Mouse (Mus musculus) embryonic facial prominence, embryonic 11.5 days (tissue): ENCODE data around the gene Hoxb1. TPM values are rescaled to one million over a fixed set of nuclear protein-coding genes. Genes with fewer than 3 reads are reported as not detected.

Experiments
- ATAC-seq: fragments of 200-750 bp; cut with Nextera tagmentation; replicated peaks from 2 replicates; pipeline ENCODE4 v1.8.0; 2017; ENCODE audit warnings: low read depth; ENCODE audit not compliant: insufficient number of reproducible peaks, low FRiP score, low TSS enrichment
- DNase-seq: peaks from one replicate; pipeline ENCODE4 v3.0.0-alpha.2; 2015; ENCODE audit warnings: low spot score
- H3K27ac ChIP-seq: fragments of 300-500 bp; sonication (generic); replicated peaks from 2 replicates; pipeline ENCODE4 v1.5.1; 2014; ENCODE audit warnings: mild to moderate bottlenecking, low read depth, low read length, control low read depth
- H3K27me3 ChIP-seq: fragments of 300-500 bp; sonication (generic); 2 replicates; pipeline ENCODE4 v1.6.1; 2014; ENCODE audit warnings: mild to moderate bottlenecking, low read length, moderate library complexity, mixed read lengths; ENCODE audit not compliant: control insufficient read depth, insufficient read depth
- H3K36me3 ChIP-seq: fragments of 300-500 bp; sonication (generic); replicated peaks from 2 replicates; pipeline ENCODE4 v1.6.1; 2014; ENCODE audit warnings: low read depth, mild to moderate bottlenecking, low read length, moderate library complexity, mixed read lengths; ENCODE audit not compliant: control insufficient read depth, insufficient read depth
- H3K4me1 ChIP-seq: fragments of 300-500 bp; sonication (generic); 2 replicates; pipeline ENCODE4 v1.6.1; 2014; ENCODE audit warnings: low read length, mixed read lengths; ENCODE audit not compliant: control insufficient read depth, insufficient read depth
- H3K4me2 ChIP-seq: fragments of 300-500 bp; sonication (generic); 2 replicates; pipeline ENCODE4 v1.6.1; 2014; ENCODE audit warnings: low read depth, mild to moderate bottlenecking, control low read depth, low read length, moderate library complexity
- H3K4me3 ChIP-seq: fragments of 300-500 bp; sonication (generic); 2 replicates; pipeline ENCODE4 v1.5.1; 2014; ENCODE audit warnings: low read depth, low read length, control low read depth
- H3K9ac ChIP-seq: fragments of 300-500 bp; sonication (generic); replicated peaks from 2 replicates; pipeline ENCODE4 v1.6.1; 2014; ENCODE audit warnings: mild to moderate bottlenecking, control low read depth, low read length
- H3K9me3 ChIP-seq: fragments of 300-500 bp; sonication (generic); replicated peaks from 2 replicates; pipeline ENCODE4 v1.6.1; 2016; ENCODE audit warnings: mild to moderate bottlenecking, low read length, inconsistent platforms, mixed read lengths; ENCODE audit not compliant: control insufficient read depth
- WGBS: fragments of 180-500 bp; shearing (Covaris S2); extraction: QIAGEN DNeasy Blood & Tissue Kit; methylation state at CpG from one replicate; pipeline ENCODE4 v1.1.7; 2014; 5-methylcytosine and 5-hydroxymethylcytosine counted together
- polyA plus RNA-seq: library from polyadenylated mRNA; unstranded; fragments of >200 nt; fragmentation: Nextera tagmentation; extraction: Ambion mirVana; gene quantifications from 2 replicates; pipeline ENCODE4 v1.2.1, GENCODE M21; 2014

Gene Hoxb1
- polyA plus RNA-seq: 0.26 and 0.97 TPM in 2 replicates

DNA sequence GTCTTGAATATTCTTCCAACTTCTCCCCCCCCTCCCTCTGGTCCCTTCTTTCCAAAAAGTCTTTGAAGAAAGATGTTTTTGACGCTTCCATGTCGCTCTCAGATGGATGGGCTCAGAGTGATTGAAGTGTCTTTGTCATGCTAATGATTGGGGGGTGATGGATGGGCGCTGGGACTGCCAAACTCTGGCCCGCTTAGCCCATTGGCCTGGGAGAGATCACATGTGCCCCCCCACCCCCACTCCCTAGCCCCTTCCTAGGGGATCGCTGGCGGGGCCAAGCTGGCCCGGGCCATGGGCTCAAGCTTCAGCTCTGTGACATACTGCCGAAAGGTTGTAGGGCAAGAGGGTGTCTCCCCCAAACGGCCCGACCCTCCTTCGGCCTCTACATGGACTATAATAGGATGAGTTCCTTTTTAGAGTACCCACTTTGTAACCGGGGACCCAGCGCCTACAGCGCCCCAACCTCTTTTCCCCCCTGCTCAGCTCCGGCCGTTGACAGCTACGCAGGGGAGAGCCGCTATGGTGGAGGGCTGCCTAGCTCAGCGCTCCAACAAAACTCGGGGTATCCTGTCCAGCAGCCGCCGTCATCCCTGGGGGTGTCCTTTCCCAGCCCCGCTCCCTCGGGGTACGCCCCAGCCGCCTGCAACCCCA is at the start of gene Hoxb1:
Hoxb1 (plus strand) TSS at position 312 of the 651 bp plus-strand sequence.
- Histone ChIP-seq H3K4me2 (no peak within 1 kb of the TSS), H3K9me3 (no peaks in the 10 kb centered on the region), H3K36me3 (no peaks in the 10 kb centered on the region), H3K27me3 (peaks cover 79% of the 10 kb centered on the region), H3K4me1 (no peaks in the 10 kb centered on the region), H3K4me3 (no peak within 1 kb of the TSS), H3K27ac (no peak within 1 kb of the TSS), H3K9ac (no peak within 1 kb of the TSS)
- ATAC-seq (peak; percentile 34; the same call in 1 of the 2 replicates), DNase-seq (no peak)
- WGBS: 2% methylated on average over 26 of the region's 26 CpGs

GRCm38 (mm10) chr11:96316696-96317607 is 48.6 kb upstream of the Hoxb1 start:
- 7% methylated on average over 18 of the region's 18 CpGs for WGBS

DNA sequence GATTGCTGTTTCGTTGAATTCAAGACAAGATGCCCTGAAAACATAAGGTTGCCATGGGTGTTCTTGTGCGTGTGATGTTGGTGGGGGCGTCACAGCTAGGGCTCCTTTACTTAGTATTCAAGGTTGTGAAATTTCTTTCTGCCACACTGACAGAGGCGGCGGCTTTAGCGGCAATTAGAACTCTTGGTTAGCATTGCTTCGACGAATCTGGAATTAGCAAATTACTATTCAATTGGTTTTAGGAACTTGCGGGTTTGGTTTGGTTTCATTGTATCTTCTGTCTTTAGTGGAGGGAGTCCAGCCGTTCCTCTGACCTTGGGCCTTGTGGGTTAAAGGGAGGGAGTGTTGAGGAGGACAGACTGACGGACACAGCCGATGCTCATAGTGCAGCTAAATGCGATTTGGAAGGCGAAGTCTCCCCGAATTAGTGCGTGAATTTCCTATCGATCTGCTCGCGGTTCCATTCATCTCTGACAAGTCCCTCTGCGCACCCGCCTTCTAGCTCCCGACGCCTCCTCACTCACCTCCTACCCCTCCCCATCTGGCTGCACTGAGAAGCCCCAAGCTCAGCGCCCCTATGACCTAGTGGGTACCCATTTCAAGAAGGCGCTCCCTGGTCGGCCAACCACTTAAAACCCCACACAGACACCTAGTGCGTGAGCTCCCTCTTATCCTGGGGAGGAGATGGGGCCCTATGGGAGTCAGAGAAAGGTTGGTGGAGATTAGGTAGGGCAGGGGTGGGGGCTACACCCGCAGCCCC is 47.8 kb upstream of the Hoxb1 start, which contains the start of gene Hoxb4:
Hoxb4 (plus strand) TSS at position 660 of the 760 bp plus-strand sequence.
- Histone ChIP-seq H3K4me3 (peak within 1 kb of the TSS; percentile 31), H3K36me3 (no peaks in the 10 kb centered on the region), H3K9ac (peak within 1 kb of the TSS; percentile 44; the same call in 1 of the 2 replicates), H3K27me3 (peaks cover 94% of the 10 kb centered on the region), H3K27ac (no peak within 1 kb of the TSS), H3K4me2 (peak within 1 kb of the TSS; percentile 36), H3K4me1 (no peaks in the 10 kb centered on the region; the same call in none of the 2 replicates), H3K9me3 (no peaks in the 10 kb centered on the region)
- DNase-seq: no peak
- no peak for ATAC-seq
- WGBS: 2% methylated on average over 28 of the region's 28 CpGs

More at GRCm38 (mm10) chr11:96316696-96317607, 48.6 kb upstream of the Hoxb1 start:
- DNase-seq: no peak
- H3K9ac ChIP-seq: no peak overlapping the region
- no peaks in the 10 kb centered on the region for H3K9me3 ChIP-seq
- H3K4me2 ChIP-seq: no peak overlapping the region
- H3K36me3 ChIP-seq: no peaks in the 10 kb centered on the region
- no peak overlapping the region for H3K27ac ChIP-seq
- peaks cover 94% of the 10 kb centered on the region for H3K27me3 ChIP-seq
- H3K4me1 ChIP-seq: no peaks in the 10 kb centered on the region; the same call in none of the 2 replicates
- H3K4me3 ChIP-seq: no peak overlapping the region
- no peak for ATAC-seq

GRCm38 (mm10) chr11:96318368-96319070 is 47.0 kb upstream of the Hoxb1 start:
- Histone ChIP-seq H3K36me3 (no peaks in the 10 kb centered on the region), H3K9ac (peak overlapping the region; percentile 44; the same call in 1 of the 2 replicates), H3K27me3 (peaks cover 91% of the 10 kb centered on the region), H3K27ac (no peak overlapping the region), H3K9me3 (no peaks in the 10 kb centered on the region), H3K4me3 (peak overlapping the region; percentile 31), H3K4me2 (peak overlapping the region; percentile 36), H3K4me1 (no peaks in the 10 kb centered on the region; the same call in none of the 2 replicates)
- DNase-seq (peak; percentile 76), ATAC-seq (0 out of 2 replicates have a peak, but pooled peaks have one; percentile 34)
- under 1% methylated on average over 35 of the region's 45 CpGs for WGBS

GRCm38 (mm10) chr11:96319071-96319902 is 46.3 kb upstream of the Hoxb1 start:
- WGBS: 0% methylated on average over 24 of the region's 34 CpGs
- Histone ChIP-seq H3K27me3 (peaks cover 91% of the 10 kb centered on the region), H3K4me1 (no peaks in the 10 kb centered on the region; the same call in none of the 2 replicates), H3K9me3 (no peaks in the 10 kb centered on the region), H3K4me3 (peak overlapping the region; percentile 31), H3K9ac (peak overlapping the region; percentile 44; the same call in 1 of the 2 replicates), H3K4me2 (peak overlapping the region; percentile 36), H3K36me3 (no peaks in the 10 kb centered on the region), H3K27ac (no peak overlapping the region)
- DNase-seq (no peak), ATAC-seq (no peak)

DNA sequence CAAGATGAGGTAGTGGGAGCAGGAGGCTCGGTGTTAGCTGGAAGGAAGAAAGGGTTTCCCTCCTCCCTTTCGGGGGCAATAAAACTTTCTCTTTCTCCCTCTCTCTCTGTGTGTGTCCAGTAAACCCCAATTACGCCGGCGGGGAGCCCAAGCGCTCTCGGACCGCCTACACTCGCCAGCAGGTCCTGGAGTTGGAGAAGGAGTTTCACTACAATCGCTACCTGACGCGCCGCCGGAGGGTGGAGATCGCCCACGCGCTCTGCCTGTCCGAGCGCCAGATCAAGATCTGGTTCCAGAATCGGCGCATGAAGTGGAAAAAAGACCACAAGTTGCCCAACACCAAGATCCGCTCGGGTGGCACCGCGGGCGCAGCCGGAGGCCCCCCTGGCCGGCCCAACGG is 45.6 kb upstream of the Hoxb1 start:
- no peak for DNase-seq
- Histone ChIP-seq H3K9me3 (no peaks in the 10 kb centered on the region), H3K27ac (no peak overlapping the region), H3K4me1 (no peaks in the 10 kb centered on the region; the same call in 1 of the 2 replicates), H3K4me2 (no peak overlapping the region), H3K9ac (no peak overlapping the region), H3K36me3 (no peaks in the 10 kb centered on the region), H3K27me3 (peaks cover 88% of the 10 kb centered on the region), H3K4me3 (0 out of 2 replicates have a peak overlapping the region, but pooled peaks have one; percentile 7)
- no peak for ATAC-seq
- under 1% methylated on average over 29 of the region's 29 CpGs for WGBS
